Mouse (Mus musculus) MEL (cell line): ENCODE measurements around the gene Vps13d.

ENCODE experiments used
- CHD2 ChIP-seq: IDR thresholded peaks from 2 replicates; pipeline ENCODE4 v1.6.1; 2011; ENCODE audit warnings: low read length, improper control_type of control experiment
- CTCF ChIP-seq, 3 experiments: IDR thresholded peaks in 2 of 3; conservative IDR thresholded peaks in 1 of 3; 2 replicates each; pipeline ENCODE4 v1.5.1; 2011 to 2012; ENCODE audit warnings: low read length in 3 of 3, low read depth in 2 of 3, mild to moderate bottlenecking in 2 of 3, improper control_type of control experiment in 1 of 3, inconsistent platforms in 1 of 3, mixed read lengths in 1 of 3, moderate library complexity in 1 of 3; ENCODE audit not compliant: control insufficient read depth in 1 of 3, insufficient read depth in 1 of 3, poor library complexity in 1 of 3, severe bottlenecking in 1 of 3

GRCm38 (mm10) chr4:145011156-145011555, 183.6 kb downstream of the Vps13d start:
- no peak for TF ChIP-seq CTCF (IDR thresholded peaks at IDR 0.05 in 2 of 3, conservative IDR thresholded peaks at IDR 0.05 in 1 of 3; ENCODE audit: control insufficient read depth in 1 of 3, insufficient read depth in 1 of 3, low read depth in 2 of 3, low read length in 3 of 3, poor library complexity in 1 of 3, severe bottlenecking in 1 of 3)
- no peak for TF ChIP-seq CHD2
